In the genomic region with DNA sequence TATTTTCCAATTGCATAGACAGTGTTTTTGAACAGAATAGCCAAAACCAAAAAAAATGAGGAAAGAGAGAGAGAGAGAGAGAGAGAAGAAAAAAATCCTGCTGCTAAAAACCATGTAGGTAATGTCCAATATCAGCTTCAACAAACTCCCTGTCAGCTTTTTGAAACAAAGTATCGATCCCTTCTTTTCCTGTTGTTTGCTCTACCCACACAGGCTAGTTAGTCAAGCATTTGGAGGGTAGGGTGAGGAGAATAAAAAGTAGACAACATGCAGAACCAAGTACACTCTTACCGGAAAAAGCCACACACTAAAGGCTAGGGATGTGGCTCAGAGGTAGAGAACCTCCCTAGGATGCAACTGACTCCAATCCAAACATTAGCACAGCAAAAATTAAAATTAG, we compare ENCODE assay signal across 43 mouse cellular contexts. TPM values are rescaled to one million over a fixed set of nuclear protein-coding genes. Genes with fewer than 3 reads are reported as not detected.
"Had no signal": no experiment of that assay in that cellular context is flagged by ENCODE, and none has a peak within 500 bp of the region (broad histone marks: within the 10 kb centered on the region; RNA-seq: fewer than 3 reads in every experiment).

No protein-coding gene starts in this region.

- H3K4me2 ChIP-seq: limb, embryonic 12.5 days; limb, embryonic 13.5 days; limb, embryonic 15.5 days; liver, embryonic 13.5 days; liver, embryonic 15.5 days; lung, embryonic 14.5 days; lung, embryonic 15.5 days; midbrain, embryonic 11.5 days; midbrain, embryonic 12.5 days; midbrain, embryonic 13.5 days; midbrain, embryonic 15.5 days; neural tube, embryonic 12.5 days had no signal

- H3K36me3 ChIP-seq: limb, embryonic 10.5 days; limb, embryonic 12.5 days; limb, embryonic 13.5 days; limb, embryonic 15.5 days; liver, embryonic 13.5 days; liver, embryonic 15.5 days; lung, embryonic 15.5 days; midbrain, embryonic 10.5 days; midbrain, embryonic 12.5 days; midbrain, embryonic 13.5 days; midbrain, embryonic 15.5 days; neural tube, embryonic 12.5 days had no signal

- H3K9ac ChIP-seq: limb, embryonic 12.5 days; limb, embryonic 13.5 days; limb, embryonic 15.5 days; liver, embryonic 13.5 days; liver, embryonic 14.5 days; liver, embryonic 15.5 days; lung, embryonic 14.5 days; lung, embryonic 15.5 days; midbrain, embryonic 12.5 days; midbrain, embryonic 13.5 days; midbrain, embryonic 15.5 days; neural tube, embryonic 12.5 days had no signal

- H3K27me3 ChIP-seq: limb, embryonic 12.5 days; limb, embryonic 13.5 days; limb, embryonic 15.5 days; lung, embryonic 15.5 days; midbrain, embryonic 12.5 days; midbrain, embryonic 13.5 days; midbrain, embryonic 15.5 days; neural tube, embryonic 12.5 days had no signal

- H3K9me3 ChIP-seq: limb, embryonic 10.5 days; limb, embryonic 12.5 days; limb, embryonic 13.5 days; limb, embryonic 15.5 days; liver, embryonic 13.5 days; liver, embryonic 15.5 days; lung, embryonic 15.5 days; megakaryocyte, embryonic 14.5 days; midbrain, embryonic 10.5 days; midbrain, embryonic 12.5 days; midbrain, embryonic 13.5 days; midbrain, embryonic 15.5 days; neural tube, embryonic 12.5 days had no signal

- DNase-seq: left cerebral cortex, postnatal 4 days; liver, embryonic 13.5 days; lung, adult 18-20 months; lung, adult 2 months; lung, embryonic 14.5 days; lung, postnatal 10 days; lung, postnatal 14 days; lung, postnatal 36 days; lung, postnatal 4 days; midbrain, embryonic 14.5 days had no signal

- ATAC-seq: lung, postnatal 0 days; midbrain, embryonic 13.5 days; midbrain, embryonic 15.5 days; midbrain, embryonic 16.5 days had no signal

- H3K27ac ChIP-seq: left cerebral cortex, adult 2 months; limb, embryonic 10.5 days; limb, embryonic 12.5 days; limb, embryonic 13.5 days; limb, embryonic 15.5 days; liver, embryonic 13.5 days; liver, embryonic 14.5 days; liver, embryonic 15.5 days; lung, embryonic 15.5 days; macrophage; midbrain, embryonic 10.5 days; midbrain, embryonic 12.5 days; midbrain, embryonic 13.5 days; midbrain, embryonic 15.5 days; neural tube, embryonic 12.5 days had no signal

- H3K4me1 ChIP-seq: lung, embryonic 15.5 days; midbrain, embryonic 15.5 days had no signal

- H3K4me3 ChIP-seq: left cerebral cortex, adult 2 months; limb, embryonic 10.5 days; limb, embryonic 12.5 days; limb, embryonic 13.5 days; limb, embryonic 15.5 days; liver, embryonic 13.5 days; liver, embryonic 15.5 days; lung, embryonic 15.5 days; megakaryocyte, embryonic 14.5 days; midbrain, embryonic 10.5 days; midbrain, embryonic 12.5 days; midbrain, embryonic 13.5 days; midbrain, embryonic 15.5 days; myocyte; neural tube, embryonic 12.5 days had no signal

RNA-seq across cellular contexts. Expression of a gene that starts 5.7 kb away (rescaled TPM):
- total RNA-seq: megakaryocyte-erythroid progenitor cell, adult 5-6 weeks had no signal
- polyA plus RNA-seq: macrophage had no signal

RNA-seq across cellular contexts. Expression of a gene that starts 8.1 kb away (rescaled TPM):
- total RNA-seq: left cerebral cortex, adult 2 months; left cerebral cortex, postnatal 10 days; left cerebral cortex, postnatal 14 days; left cerebral cortex, postnatal 4 days; megakaryocyte progenitor cell, adult 5-6 weeks; megakaryocyte, adult 5-6 weeks; megakaryocyte-erythroid progenitor cell, adult 5-6 weeks; midbrain, postnatal 0 days; monocyte, adult 5-6 weeks had no signal
- polyA plus RNA-seq: limb, embryonic 10.5 days; limb, embryonic 11.5 days; limb, embryonic 12.5 days; limb, embryonic 13.5 days; limb, embryonic 14.5 days; limb, embryonic 15.5 days; liver, embryonic 13.5 days; liver, embryonic 15.5 days; liver, embryonic 16.5 days; lung, adult 2 months; lung, embryonic 14.5 days; lung, embryonic 15.5 days; lung, embryonic 16.5 days; lung, postnatal 0 days; macrophage; midbrain, embryonic 10.5 days; midbrain, embryonic 11.5 days; midbrain, embryonic 12.5 days; midbrain, embryonic 13.5 days; midbrain, embryonic 14.5 days; midbrain, embryonic 15.5 days; midbrain, embryonic 16.5 days; midbrain, postnatal 0 days; myocyte; neural tube, embryonic 11.5 days; neural tube, embryonic 12.5 days had no signal

RNA-seq across cellular contexts. Expression of a gene that starts 21.3 kb away (rescaled TPM):
- total RNA-seq: left cerebral cortex, postnatal 10 days; left cerebral cortex, postnatal 14 days; left cerebral cortex, postnatal 25 days; left cerebral cortex, postnatal 36 days; left cerebral cortex, postnatal 4 days; megakaryocyte progenitor cell, adult 5-6 weeks; megakaryocyte, adult 5-6 weeks; megakaryocyte-erythroid progenitor cell, adult 5-6 weeks; midbrain, postnatal 0 days; monocyte, adult 5-6 weeks had no signal
- polyA plus RNA-seq: limb, embryonic 10.5 days; limb, embryonic 11.5 days; limb, embryonic 12.5 days; limb, embryonic 13.5 days; limb, embryonic 14.5 days; limb, embryonic 15.5 days; lung, embryonic 14.5 days; lung, embryonic 15.5 days; lung, postnatal 0 days; macrophage; midbrain, embryonic 10.5 days; midbrain, embryonic 11.5 days; midbrain, embryonic 12.5 days; midbrain, embryonic 13.5 days; midbrain, embryonic 14.5 days; midbrain, embryonic 15.5 days; midbrain, embryonic 16.5 days; midbrain, postnatal 0 days; myocyte; neural tube, embryonic 11.5 days; neural tube, embryonic 12.5 days had no signal
